ENCODE assay signal across 8 mouse cellular contexts in the genomic region with DNA sequence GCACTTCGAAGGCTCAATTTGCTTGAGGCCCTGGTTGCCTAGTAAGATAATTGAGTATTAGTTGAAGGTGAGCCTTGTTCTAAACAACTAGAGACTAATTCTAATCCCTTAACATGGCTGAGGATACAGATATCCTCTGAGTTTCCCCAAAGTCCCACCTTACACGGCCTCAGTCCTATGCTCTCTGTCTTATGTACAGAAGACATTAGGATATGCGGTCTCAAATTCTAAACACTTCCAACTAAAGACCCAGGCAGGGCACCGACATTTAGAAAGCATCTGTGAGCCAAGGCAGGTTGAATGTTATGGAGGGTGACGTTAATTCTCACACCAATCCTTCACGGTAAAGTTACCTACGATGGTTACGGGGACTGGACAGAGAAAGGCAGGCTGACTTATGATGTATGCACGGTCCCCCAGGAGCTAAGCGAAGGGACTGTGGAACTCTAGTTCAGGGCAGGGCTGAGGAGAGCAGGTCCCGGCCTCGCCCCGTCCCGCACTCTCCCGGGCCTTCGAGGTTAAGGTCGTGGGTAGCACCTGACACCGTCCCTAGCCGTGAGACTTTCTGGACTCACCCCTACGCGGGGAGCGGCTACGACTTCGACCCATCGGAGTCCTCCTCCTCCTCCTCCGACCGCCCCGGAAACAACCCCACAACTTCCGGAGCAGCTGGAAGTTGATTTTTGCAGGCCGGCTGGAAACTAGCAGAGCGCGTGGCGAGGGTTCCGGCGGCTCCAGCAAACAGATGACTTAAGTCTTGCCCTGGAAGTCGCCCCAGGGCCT. TPM values are rescaled to one million over a fixed set of nuclear protein-coding genes. Genes with fewer than 3 reads are reported as not detected.
DNase-seq lines count a peak whose midpoint lies in the region; ATAC-seq and TF ChIP-seq lines count a peak whose summit lies in the region.

Gene Snrnp27 (minus strand): TSS at position 651 of the 783 bp plus-strand sequence.

- 3% methylated on average over 36 of the region's 36 CpGs for WGBS in heart, embryonic 11.5 days (ENCODE audit: insufficient replicate concordance)
- WGBS in kidney, embryonic 16.5 days = 3% methylated on average over 36 of the region's 36 CpGs
- WGBS in liver, adult 2 months = 2% methylated on average over 36 of the region's 36 CpGs

- H3K9me3 ChIP-seq in erythroblast, embryonic 14.5 days (ENCODE audit: control insufficient read depth, low read length) = no peaks in the 10 kb centered on the region
- H3K9me3 ChIP-seq in heart, embryonic 11.5 days (replicated peaks; ENCODE audit: control insufficient read depth, low read length) = no peaks in the 10 kb centered on the region
- no peaks in the 10 kb centered on the region for H3K9me3 ChIP-seq in kidney, embryonic 16.5 days (ENCODE audit: low read length)

- H3ac ChIP-seq in C2C12 (ENCODE audit: control insufficient read depth, insufficient read length, low read depth) = peak within 1 kb of the TSS; percentile 92
- peak within 1 kb of the TSS; percentile 40 for H3ac ChIP-seq in myocyte (ENCODE audit: control insufficient read depth, insufficient read length)

- H3K4me1 ChIP-seq in erythroblast, embryonic 14.5 days (ENCODE audit: control insufficient read depth) = peaks cover 29% of the 10 kb centered on the region
- 0 out of 2 replicates have a peak, but pooled peaks cover 3% of the 10 kb centered on the region for H3K4me1 ChIP-seq in heart, embryonic 11.5 days (ENCODE audit: control insufficient read depth, insufficient read depth, low read length)
- peaks cover 11% of the 10 kb centered on the region for H3K4me1 ChIP-seq in kidney, embryonic 16.5 days (ENCODE audit: insufficient read depth, low read length)
- H3K4me1 ChIP-seq in liver, adult 2 months (ENCODE audit: control insufficient read depth, insufficient read depth, low read length) = peaks cover 2% of the 10 kb centered on the region; the same call in 1 of the 2 replicates

- TF ChIP-seq CTCF in C2C12 (IDR thresholded peaks at IDR 0.05; ENCODE audit: control insufficient read depth, insufficient read depth, insufficient read length) = no peak
- TF ChIP-seq CTCF in brain, embryonic 14.5 days (IDR thresholded peaks at IDR 0.05; ENCODE audit: borderline replicate concordance, extremely low read depth, insufficient read depth, insufficient read length) = no peak
- no peak for TF ChIP-seq CTCF in liver, adult 2 months (IDR thresholded peaks at IDR 0.05; ENCODE audit: low read depth, low read length)

- H3K4me2 ChIP-seq in heart, embryonic 11.5 days = peak within 1 kb of the TSS; percentile 71
- peak within 1 kb of the TSS; percentile 85 for H3K4me2 ChIP-seq in kidney, embryonic 16.5 days (replicated peaks; ENCODE audit: low read depth, low read length)
- peak within 1 kb of the TSS; percentile 92 for H3K4me2 ChIP-seq in myocyte (ENCODE audit: low read depth)

- peak within 1 kb of the TSS; percentile 92 for H3K9ac ChIP-seq in heart, embryonic 11.5 days (ENCODE audit: low read depth, low read length)
- peak within 1 kb of the TSS; percentile 84 for H3K9ac ChIP-seq in kidney, embryonic 16.5 days (replicated peaks; ENCODE audit: low read length)
- H3K9ac ChIP-seq in liver, adult 2 months (ENCODE audit: low read depth, low read length) = peak within 1 kb of the TSS; percentile 86

- peak; percentile 98 for DNase-seq in brain, embryonic 14.5 days (ENCODE audit: low read depth)
- peak; percentile 88 for DNase-seq in liver, adult 2 months (ENCODE audit: extremely low read depth, low read depth, low spot score)
- DNase-seq in splenic B cell, adult 2 months (ENCODE audit: low read depth, low spot score) = peak; percentile 93

- peak within 1 kb of the TSS; percentile 29; the same call in 1 of the 2 replicates for H3K27ac ChIP-seq in heart, embryonic 11.5 days (ENCODE audit: low read depth, low read length)
- H3K27ac ChIP-seq in kidney, embryonic 16.5 days (ENCODE audit: low read length) = peak within 1 kb of the TSS; percentile 64
- peak within 1 kb of the TSS; percentile 74 for H3K27ac ChIP-seq in liver, adult 2 months (replicated peaks; ENCODE audit: insufficient read depth, low read depth, low read length)

- peak; percentile 84 for ATAC-seq in heart, embryonic 11.5 days (replicated peaks; ENCODE audit: insufficient number of reproducible peaks, low FRiP score, low TSS enrichment)
- peak; percentile 90 for ATAC-seq in kidney, embryonic 16.5 days (ENCODE audit: low FRiP score, low TSS enrichment)

- H3K36me3 ChIP-seq in C2C12 (ENCODE audit: control insufficient read depth, insufficient read depth) = peaks cover 25% of the 10 kb centered on the region
- peaks cover 41% of the 10 kb centered on the region for H3K36me3 ChIP-seq in erythroblast, embryonic 14.5 days (ENCODE audit: control insufficient read depth)
- H3K36me3 ChIP-seq in heart, embryonic 11.5 days (ENCODE audit: control insufficient read depth, insufficient read depth, low read length) = peaks cover 21% of the 10 kb centered on the region
- peaks cover 34% of the 10 kb centered on the region for H3K36me3 ChIP-seq in kidney, embryonic 16.5 days (ENCODE audit: insufficient read depth, low read length)
- H3K36me3 ChIP-seq in liver, adult 2 months (ENCODE audit: control insufficient read depth, insufficient read depth, low read length) = peaks cover 17% of the 10 kb centered on the region; the same call in 1 of the 2 replicates
- H3K36me3 ChIP-seq in myocyte (ENCODE audit: control insufficient read depth, insufficient read depth) = peaks cover 22% of the 10 kb centered on the region
- H3K36me3 ChIP-seq in splenic B cell, adult 2 months (ENCODE audit: control insufficient read depth, insufficient read depth, low read length, poor library complexity, severe bottlenecking) = peaks cover 7% of the 10 kb centered on the region

- peak within 1 kb of the TSS; percentile 61 for H3K4me3 ChIP-seq in C2C12 (ENCODE audit: insufficient read depth, poor library complexity, severe bottlenecking)
- peak within 1 kb of the TSS; percentile 75 for H3K4me3 ChIP-seq in erythroblast, embryonic 14.5 days (replicated peaks)
- H3K4me3 ChIP-seq in heart, embryonic 11.5 days (ENCODE audit: low read depth, low read length) = peak within 1 kb of the TSS; percentile 84
- H3K4me3 ChIP-seq in kidney, embryonic 16.5 days (ENCODE audit: low read length) = peak within 1 kb of the TSS; percentile 82
- H3K4me3 ChIP-seq in liver, adult 2 months (ENCODE audit: insufficient read depth, low read depth, low read length) = peak within 1 kb of the TSS; percentile 63
- peak within 1 kb of the TSS; percentile 77 for H3K4me3 ChIP-seq in myocyte

- no peaks in the 10 kb centered on the region for H3K27me3 ChIP-seq in C2C12 (ENCODE audit: control insufficient read depth, insufficient read depth, insufficient read length)
- 0 out of 2 replicates have a peak, but pooled peaks cover 2% of the 10 kb centered on the region for H3K27me3 ChIP-seq in erythroblast, embryonic 14.5 days (ENCODE audit: control insufficient read depth)
- H3K27me3 ChIP-seq in heart, embryonic 11.5 days (ENCODE audit: control insufficient read depth, insufficient read depth, low read length) = no peaks in the 10 kb centered on the region
- no peaks in the 10 kb centered on the region for H3K27me3 ChIP-seq in kidney, embryonic 16.5 days (ENCODE audit: insufficient read depth, low read length)
- H3K27me3 ChIP-seq in liver, adult 2 months (ENCODE audit: control insufficient read depth, insufficient read depth, low read length) = no peaks in the 10 kb centered on the region
- no peaks in the 10 kb centered on the region for H3K27me3 ChIP-seq in myocyte (ENCODE audit: control insufficient read depth, insufficient read depth, insufficient read length)
- H3K27me3 ChIP-seq in splenic B cell, adult 2 months (ENCODE audit: control insufficient read depth, insufficient read depth, low read length, poor library complexity, severe bottlenecking) = no peaks in the 10 kb centered on the region

- H3K79me3 ChIP-seq in C2C12 (ENCODE audit: low read depth) = peaks cover 8% of the 10 kb centered on the region

- peak; percentile 60; the same call in 1 of the 2 replicates for TF ChIP-seq POLR2A in brain, embryonic 14.5 days (IDR thresholded peaks at IDR 0.05; ENCODE audit: borderline replicate concordance, extremely low read depth, insufficient read depth, insufficient read length, poor library complexity, severe bottlenecking)
- TF ChIP-seq POLR2A in liver, adult 2 months (IDR thresholded peaks at IDR 0.05; ENCODE audit: extremely low read depth, insufficient read depth, low read length) = peak; percentile 70
- peak; percentile 83 for TF ChIP-seq POLR2A in myocyte (IDR thresholded peaks at IDR 0.05; ENCODE audit: insufficient read length, low read depth)

- H3K79me2 ChIP-seq in C2C12 (ENCODE audit: control insufficient read depth, insufficient read depth) = peaks cover 17% of the 10 kb centered on the region
- H3K79me2 ChIP-seq in liver, adult 2 months (ENCODE audit: control insufficient read depth, insufficient read depth, low read length) = no peaks in the 10 kb centered on the region; the same call in 1 of the 2 replicates
- peaks cover 16% of the 10 kb centered on the region for H3K79me2 ChIP-seq in myocyte (ENCODE audit: control insufficient read depth, insufficient read depth)

TF ChIP-seq in C2C12, 6 proteins besides CTCF, POLR2A, EP300 and RAD21 (continues in another document):
- TF ChIP-seq MAX (IDR thresholded peaks at IDR 0.05) = no peak
- no peak for TF ChIP-seq CEBPB (IDR thresholded peaks at IDR 0.05; ENCODE audit: low read depth)
- no peak for TF ChIP-seq MYOG (IDR thresholded peaks at IDR 0.05; ENCODE audit: control insufficient read depth, extremely low read depth, insufficient read length)
- no peak for TF ChIP-seq USF1 (IDR thresholded peaks at IDR 0.05; ENCODE audit: low read depth)
- TF ChIP-seq MYOD1 (IDR thresholded peaks at IDR 0.05; ENCODE audit: control insufficient read depth, insufficient read length, low read depth) = no peak

TF ChIP-seq in myocyte, 11 proteins besides CTCF, POLR2A, EP300 and RAD21:
- peak; percentile 89 for TF ChIP-seq POLR2AphosphoS2 (IDR thresholded peaks at IDR 0.05; ENCODE audit: insufficient read length, low read depth)
- peak in 1 of 3 experiments; percentile 9 for TF ChIP-seq MYOD1 (IDR thresholded peaks at IDR 0.05; ENCODE audit: control insufficient read depth in 1 of 3, insufficient read length in 2 of 3, low read depth in 2 of 3)
- peak in 1 of 3 experiments; percentile 36 for TF ChIP-seq MYOG (IDR thresholded peaks at IDR 0.05; ENCODE audit: control insufficient read depth in 1 of 3, insufficient read depth in 1 of 3, insufficient read length in 2 of 3, low read depth in 2 of 3)
- TF ChIP-seq TCF12 (IDR thresholded peaks at IDR 0.05; ENCODE audit: insufficient read depth, poor library complexity, severe bottlenecking) = no peak
TF ChIP-seq in myocyte: peak in this region for 3.

RNA-seq across cellular contexts. Expression of gene Snrnp27, which starts in this region (rescaled TPM):
- polyA plus RNA-seq in C2C12 (2012; fragmentation: generic; extraction: Trizol) (53.1 TPM), myocyte (2012; fragmentation: generic; extraction: Trizol) (53.8 TPM)
- polyA plus RNA-seq in brain, embryonic 14.5 days (2012; rRNA removed) = 46.9 and 52.6 TPM in 2 replicates
- polyA plus RNA-seq in erythroblast, embryonic 14.5 days (2012) = 27.7 and 41.0 TPM in 2 replicates
- 97.6 and 109 TPM in 2 replicates for polyA plus RNA-seq in heart, embryonic 11.5 days (2014; fragmentation: Nextera tagmentation; extraction: Ambion mirVana)
- 95.5 and 102 TPM in 2 replicates for polyA plus RNA-seq in kidney, embryonic 16.5 days (2015; fragmentation: Nextera tagmentation; extraction: Ambion mirVana)
- 14.3 and 18.7 TPM in 2 replicates for total RNA-seq in liver, adult 2 months (2014; rRNA removed)
- polyA plus RNA-seq in liver, adult 2 months (2012; rRNA removed) = 6.6 and 8.6 TPM in 2 replicates

Comparison
In these comparisons a context has a peak if more than half of its experiments do, and no peak if none do; other contexts are left out.
1. Peak in every context shown above with its lines: DNase-seq, ATAC-seq, H3K4me3 ChIP-seq and H3K27ac ChIP-seq.